Mouse (Mus musculus) heart, embryonic 16.5 days (tissue): ENCODE results near the gene Tbx4. TPM values are rescaled to one million over a fixed set of nuclear protein-coding genes. Genes with fewer than 3 reads are reported as not detected.

Experiments used
- ATAC-seq: fragments of 200-750 bp; cut with Nextera tagmentation; replicated peaks from 2 replicates; pipeline ENCODE4 v1.8.0; 2017; ENCODE audit warnings: moderate number of reproducible peaks; ENCODE audit not compliant: insufficient read depth, low FRiP score; ENCODE audit errors: extremely low read depth
- H3K27ac ChIP-seq: fragments of 300-500 bp; sonication (generic); 2 replicates; pipeline ENCODE4 v1.5.1; 2014; ENCODE audit warnings: mild to moderate bottlenecking, low read length, control low read depth, moderate library complexity
- H3K27me3 ChIP-seq: fragments of 300-500 bp; sonication (generic); 2 replicates; pipeline ENCODE4 v1.6.1; 2014; ENCODE audit warnings: low read length, mixed read lengths; ENCODE audit not compliant: control insufficient read depth, insufficient read depth
- H3K36me3 ChIP-seq: fragments of 300-500 bp; sonication (generic); 2 replicates; pipeline ENCODE4 v1.6.1; 2014; ENCODE audit not compliant: control insufficient read depth, insufficient read depth
- H3K4me1 ChIP-seq: fragments of 300-500 bp; sonication (generic); 2 replicates; pipeline ENCODE4 v1.6.1; 2014; ENCODE audit warnings: low read length, mixed read lengths; ENCODE audit not compliant: control insufficient read depth, insufficient read depth
- H3K4me2 ChIP-seq: fragments of 300-500 bp; sonication (generic); 2 replicates; pipeline ENCODE4 v1.6.1; 2014; ENCODE audit warnings: low read depth, mild to moderate bottlenecking, control low read depth, low read length
- H3K4me3 ChIP-seq: fragments of 300-500 bp; sonication (generic); 2 replicates; pipeline ENCODE4 v1.5.1; 2014; ENCODE audit warnings: mild to moderate bottlenecking, control low read depth, low read length
- H3K9ac ChIP-seq: fragments of 300-500 bp; sonication (generic); 2 replicates; pipeline ENCODE4 v1.6.1; 2014; ENCODE audit warnings: low read length, control low read depth
- H3K9me3 ChIP-seq: fragments of 300-500 bp; sonication (generic); replicated peaks from 2 replicates; pipeline ENCODE4 v1.6.1; 2016; ENCODE audit warnings: low read length; ENCODE audit not compliant: control insufficient read depth
- WGBS: fragments of 180-500 bp; shearing (Covaris S2); extraction: QIAGEN DNeasy Blood & Tissue Kit; methylation state at CpG from one replicate; pipeline ENCODE4 v1.1.7; 2014; 5-methylcytosine and 5-hydroxymethylcytosine counted together
- polyA plus RNA-seq: library from polyadenylated mRNA; unstranded; fragments of >200 nt; fragmentation: Nextera tagmentation; extraction: Ambion mirVana; gene quantifications from 2 replicates; pipeline ENCODE4 v1.2.1, GENCODE M21; 2015

Tbx4 gene
- polyA plus RNA-seq, 1 experiment from 2014 or later = 0.72 TPM

GRCm38 (mm10) chr11:85887801-85888450 is 1.7 kb downstream of the Tbx4 start:
- Histone ChIP-seq H3K27ac (no peak overlapping the region), H3K4me3 (peak overlapping the region; percentile 34), H3K4me2 (peak overlapping the region; percentile 38; the same call in 1 of the 2 replicates), H3K9me3 (no peaks in the 10 kb centered on the region), H3K36me3 (no peaks in the 10 kb centered on the region), H3K9ac (no peak overlapping the region), H3K27me3 (peaks cover 84% of the 10 kb centered on the region), H3K4me1 (no peaks in the 10 kb centered on the region; the same call in 1 of the 2 replicates)
- ATAC-seq = no peak
- WGBS = 7% methylated on average over 17 of the region's 17 CpGs

- Histone ChIP-seq H3K4me3 (peak overlapping the region; percentile 34), H3K9ac (no peak overlapping the region), H3K36me3 (no peaks in the 10 kb centered on the region), H3K27ac (no peak overlapping the region), H3K9me3 (no peaks in the 10 kb centered on the region), H3K4me1 (no peaks in the 10 kb centered on the region; the same call in 1 of the 2 replicates), H3K27me3 (peaks cover 82% of the 10 kb centered on the region), H3K4me2 (peak overlapping the region; percentile 38; the same call in 1 of the 2 replicates)
- ATAC-seq = no peak
- 4% methylated on average over 26 of the region's 26 CpGs for WGBS
Measured at GRCm38 (mm10) chr11:85888451-85888961, 2.3 kb downstream of the Tbx4 start.

- no peak for ATAC-seq
- Histone ChIP-seq H3K9me3 (no peaks in the 10 kb centered on the region), H3K36me3 (no peaks in the 10 kb centered on the region), H3K4me1 (no peaks in the 10 kb centered on the region; the same call in 1 of the 2 replicates), H3K27ac (no peak overlapping the region), H3K4me3 (peak overlapping the region; percentile 34; the same call in 1 of the 2 replicates), H3K4me2 (peak overlapping the region; percentile 38; the same call in 1 of the 2 replicates), H3K9ac (no peak overlapping the region), H3K27me3 (peaks cover 86% of the 10 kb centered on the region)
- WGBS = 38% methylated on average over 8 of the region's 8 CpGs
Measured at GRCm38 (mm10) chr11:85889056-85889729, 3.0 kb downstream of the Tbx4 start.

GRCm38 (mm10) chr11:85889730-85890562 is 3.7 kb downstream of the Tbx4 start:
- Histone ChIP-seq H3K27ac (no peak overlapping the region), H3K4me1 (no peaks in the 10 kb centered on the region; the same call in 1 of the 2 replicates), H3K27me3 (peaks cover 86% of the 10 kb centered on the region), H3K9me3 (no peaks in the 10 kb centered on the region), H3K4me3 (peak overlapping the region; percentile 20; the same call in 1 of the 2 replicates), H3K9ac (no peak overlapping the region), H3K36me3 (no peaks in the 10 kb centered on the region), H3K4me2 (no peak overlapping the region)
- ATAC-seq = no peak
- WGBS = 7% methylated on average over 47 of the region's 47 CpGs

GRCm38 (mm10) chr11:85890563-85890845 is 4.3 kb downstream of the Tbx4 start:
- 5% methylated on average over 13 of the region's 13 CpGs for WGBS
- ATAC-seq = no peak
- no peak overlapping the region for H3K4me2 ChIP-seq

GRCm38 (mm10) chr11:85891010-85891691 is 4.9 kb downstream of the Tbx4 start:
- H3K4me3 ChIP-seq = peak overlapping the region; percentile 1; the same call in 1 of the 2 replicates
- no peak overlapping the region for H3K4me2 ChIP-seq
- H3K9ac ChIP-seq = no peak overlapping the region
- no peak for ATAC-seq
- 6% methylated on average over 13 of the region's 13 CpGs for WGBS
- H3K4me1 ChIP-seq = peaks cover 2% of the 10 kb centered on the region; the same call in 1 of the 2 replicates
- H3K27ac ChIP-seq = no peak overlapping the region
- peaks cover 84% of the 10 kb centered on the region for H3K27me3 ChIP-seq
- H3K9me3 ChIP-seq = no peaks in the 10 kb centered on the region
- no peaks in the 10 kb centered on the region for H3K36me3 ChIP-seq

More at GRCm38 (mm10) chr11:85890563-85890845, 4.3 kb downstream of the Tbx4 start:
- Histone ChIP-seq H3K27me3 (peaks cover 84% of the 10 kb centered on the region), H3K4me1 (peaks cover 2% of the 10 kb centered on the region; the same call in 1 of the 2 replicates), H3K27ac (no peak overlapping the region), H3K9ac (no peak overlapping the region), H3K36me3 (no peaks in the 10 kb centered on the region), H3K4me3 (peak overlapping the region; percentile 20; the same call in 1 of the 2 replicates), H3K9me3 (no peaks in the 10 kb centered on the region)

GRCm38 (mm10) chr11:85891692-85892040 is 5.4 kb downstream of the Tbx4 start:
- H3K9me3 ChIP-seq = no peaks in the 10 kb centered on the region
- H3K27me3 ChIP-seq = peaks cover 82% of the 10 kb centered on the region
- H3K4me1 ChIP-seq = peaks cover 2% of the 10 kb centered on the region; the same call in 1 of the 2 replicates
- 12% methylated on average over 2 of the region's 2 CpGs for WGBS
- no peak overlapping the region for H3K9ac ChIP-seq
- H3K27ac ChIP-seq = no peak overlapping the region
- no peak for ATAC-seq
- no peak overlapping the region for H3K4me3 ChIP-seq
- H3K4me2 ChIP-seq = no peak overlapping the region
- no peaks in the 10 kb centered on the region for H3K36me3 ChIP-seq

GRCm38 (mm10) chr11:85892771-85893170 is 6.5 kb downstream of the Tbx4 start:
- 6% methylated on average over 6 of the region's 6 CpGs for WGBS
- H3K4me2 ChIP-seq = no peak overlapping the region
- no peak overlapping the region for H3K4me3 ChIP-seq
- peaks cover 87% of the 10 kb centered on the region for H3K27me3 ChIP-seq
- no peaks in the 10 kb centered on the region for H3K9me3 ChIP-seq
- ATAC-seq = no peak
- peaks cover 2% of the 10 kb centered on the region; the same call in 1 of the 2 replicates for H3K4me1 ChIP-seq
- H3K9ac ChIP-seq = no peak overlapping the region
- H3K36me3 ChIP-seq = no peaks in the 10 kb centered on the region
- no peak overlapping the region for H3K27ac ChIP-seq
